Mouse (Mus musculus): ENCODE data around the gene Arhgef11.
A peak's percentile ranks its signal among the peaks of the same experiment; 100 is the strongest.

Arhgef11 gene

DNA sequence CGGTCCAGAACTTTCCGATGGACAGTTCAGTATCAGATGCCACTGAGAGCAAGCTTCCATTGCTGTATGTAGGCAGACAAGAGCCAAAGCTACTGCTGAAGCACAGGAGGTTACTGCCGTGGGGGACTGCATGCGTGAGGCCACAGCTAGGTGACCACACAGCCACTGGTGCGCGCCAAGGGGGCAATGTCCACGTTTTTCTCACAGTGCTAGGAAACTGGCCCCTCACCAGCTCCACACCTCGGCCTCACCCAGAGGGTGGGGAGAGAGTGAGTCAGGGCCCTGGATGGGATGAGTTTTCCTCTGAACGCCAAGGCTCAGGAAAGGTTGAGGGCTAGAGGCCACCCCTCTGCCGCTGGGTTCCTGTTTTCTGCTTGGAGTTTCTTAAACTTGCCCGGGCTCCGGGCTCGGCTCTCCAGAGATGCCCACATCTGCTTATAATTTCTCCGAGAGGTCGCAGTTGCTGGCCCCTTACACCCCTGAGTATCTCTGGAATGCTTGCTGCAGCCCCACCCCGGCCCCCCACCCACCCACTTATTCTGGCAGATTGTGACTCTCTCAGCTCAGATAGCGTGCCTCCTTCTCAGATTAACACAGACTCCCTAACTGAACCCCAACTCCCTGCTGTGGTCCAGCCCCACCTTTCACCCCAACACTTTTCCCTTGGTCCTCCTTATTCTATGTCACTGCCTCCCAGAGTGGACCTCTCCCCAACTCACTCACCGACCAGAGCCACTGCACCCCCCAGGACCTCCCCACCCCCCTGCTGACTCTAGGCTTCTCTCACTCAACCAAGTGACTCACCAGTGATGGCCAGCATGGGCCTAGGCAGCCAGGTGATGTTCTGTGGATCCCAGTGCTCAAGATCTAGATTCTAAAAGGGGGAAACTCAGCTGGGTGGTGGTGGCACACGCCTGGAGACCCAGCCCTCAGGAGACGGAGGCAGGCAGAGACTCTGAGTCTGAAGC is 144.3 kb downstream of the Arhgef11 start:
- DNase-seq (ENCODE audit: low read depth in 1 of 2, low spot score in 2 of 2) = no peak

DNA sequence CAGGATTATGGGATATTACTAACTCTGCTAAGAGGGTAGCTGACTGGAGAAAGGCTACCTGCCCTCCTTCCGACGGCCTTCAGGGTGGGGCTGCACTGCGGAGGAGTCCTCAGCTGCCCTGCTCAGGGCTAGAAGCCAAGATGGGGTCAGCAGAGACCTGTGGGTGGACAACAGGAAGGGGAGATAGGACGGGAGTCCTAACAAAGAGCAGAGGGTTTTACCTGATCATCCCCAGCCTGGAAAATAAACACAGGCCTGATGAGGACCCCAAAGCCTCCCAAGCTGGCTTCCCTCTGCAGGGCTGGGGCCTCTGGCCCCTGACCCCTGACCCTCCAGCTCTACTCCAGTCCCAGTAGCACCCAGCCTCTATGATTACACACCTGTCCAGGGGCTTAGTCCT is 145.8 kb downstream of the Arhgef11 start:
- DNase-seq (ENCODE audit: low read depth in 1 of 2, low spot score in 2 of 2) = no peak

DNA sequence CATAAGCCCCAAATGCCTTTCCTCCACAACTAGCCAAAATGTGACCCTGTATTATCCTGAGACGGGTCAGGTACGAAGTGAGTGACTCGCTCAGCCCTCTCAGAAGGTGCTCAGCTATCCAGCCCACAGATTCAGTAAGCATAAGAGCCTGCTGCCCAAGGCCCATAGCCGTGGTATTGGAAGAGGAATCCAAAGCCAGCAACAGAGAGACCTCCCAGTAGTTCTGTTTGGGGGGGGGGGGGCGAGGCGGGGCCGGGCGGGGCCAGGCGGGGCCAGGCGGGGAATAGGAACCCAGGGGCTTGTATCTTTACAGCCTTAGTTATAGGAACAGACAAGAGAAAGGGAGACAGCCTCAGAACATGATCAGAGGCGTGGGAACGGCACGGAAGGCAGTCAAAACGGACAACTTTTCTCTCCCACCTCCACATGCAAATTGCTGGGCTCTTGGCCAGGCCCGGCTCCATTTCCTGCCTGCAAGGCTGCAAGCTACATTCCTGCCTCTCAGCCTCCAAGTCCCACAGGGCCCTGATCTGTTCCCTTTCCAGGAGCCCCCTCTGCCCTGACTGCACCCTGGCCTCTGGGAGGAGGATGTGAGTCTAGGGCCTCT is 146.4 kb downstream of the Arhgef11 start:
- DNase-seq (ENCODE audit: low read depth in 1 of 2, low spot score in 2 of 2) = no peak

DNA sequence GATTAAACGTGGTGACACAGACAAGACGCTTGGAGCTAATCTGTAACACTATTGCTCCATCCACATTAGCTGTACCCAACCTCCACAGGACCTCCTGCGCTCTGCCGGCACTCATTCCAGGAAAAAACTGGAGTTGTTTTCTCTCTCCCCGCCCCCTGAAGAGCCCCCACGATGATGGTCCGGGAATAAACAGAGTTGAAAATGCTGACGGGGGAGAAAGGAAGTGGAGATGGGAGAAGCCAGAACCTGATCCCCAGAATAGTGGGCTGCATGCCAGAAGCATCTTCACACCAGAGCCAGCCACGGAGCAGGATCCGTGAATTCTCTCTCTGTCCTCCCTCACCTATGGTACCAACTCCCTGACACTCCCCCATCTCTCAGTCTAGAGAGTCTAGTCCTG is 147.1 kb downstream of the Arhgef11 start:
- no peak for DNase-seq (ENCODE audit: low read depth in 1 of 2, low spot score in 2 of 2)

DNA sequence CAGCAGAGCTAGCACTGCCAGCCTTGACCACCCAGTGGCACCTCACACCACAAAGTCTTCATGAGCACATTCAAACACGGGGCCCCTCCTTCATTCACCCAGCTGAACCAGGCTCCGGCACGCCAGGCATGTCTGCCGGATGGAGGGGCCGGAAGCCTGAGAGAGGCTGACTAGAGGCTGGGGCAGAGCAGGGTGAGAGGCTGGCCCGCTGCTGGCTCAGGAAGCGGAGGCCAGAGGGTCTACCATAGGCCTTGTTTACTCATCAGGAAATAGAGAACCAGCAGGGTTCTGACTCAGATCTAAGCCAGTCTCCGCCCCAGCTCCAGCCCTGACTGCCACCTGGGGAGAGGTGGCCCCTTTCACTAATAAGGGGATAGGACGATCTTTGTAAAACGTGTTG is 147.7 kb downstream of the Arhgef11 start:
- DNase-seq (ENCODE audit: low read depth in 1 of 2, low spot score in 2 of 2) = no peak

DNA sequence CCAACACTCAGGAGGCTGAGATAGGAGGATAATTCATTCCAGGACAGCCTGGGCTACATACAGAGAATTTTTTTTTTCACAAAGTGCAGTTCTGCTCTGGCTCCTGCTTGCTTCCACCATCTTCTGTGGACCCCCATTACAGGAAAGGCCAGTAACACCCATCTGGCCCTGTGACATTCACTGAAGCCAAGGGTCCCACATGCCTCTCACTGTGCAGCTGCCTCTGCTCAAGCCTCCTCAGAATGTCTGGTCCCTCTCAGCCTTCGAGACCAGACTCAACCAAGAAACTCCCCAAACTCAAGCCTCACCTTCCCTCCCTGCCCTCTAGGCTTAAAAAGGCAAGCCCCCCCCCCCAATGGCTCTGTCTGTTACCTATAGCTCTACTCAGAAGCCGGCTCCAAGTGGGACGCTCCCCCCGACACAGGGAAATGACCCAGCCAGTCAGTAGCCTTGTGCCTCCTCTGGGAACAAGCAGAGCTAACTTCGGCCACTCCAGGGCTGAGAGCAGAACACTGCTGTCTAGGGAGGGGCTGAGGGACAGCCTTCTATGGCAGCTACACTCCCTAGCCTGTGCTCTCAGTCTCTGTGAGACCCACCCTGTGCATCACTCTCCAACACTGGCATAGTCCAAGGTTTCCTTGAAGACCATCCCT is 148.4 kb downstream of the Arhgef11 start:
- DNase-seq (ENCODE audit: low read depth in 1 of 2, low spot score in 2 of 2) = no peak

DNA sequence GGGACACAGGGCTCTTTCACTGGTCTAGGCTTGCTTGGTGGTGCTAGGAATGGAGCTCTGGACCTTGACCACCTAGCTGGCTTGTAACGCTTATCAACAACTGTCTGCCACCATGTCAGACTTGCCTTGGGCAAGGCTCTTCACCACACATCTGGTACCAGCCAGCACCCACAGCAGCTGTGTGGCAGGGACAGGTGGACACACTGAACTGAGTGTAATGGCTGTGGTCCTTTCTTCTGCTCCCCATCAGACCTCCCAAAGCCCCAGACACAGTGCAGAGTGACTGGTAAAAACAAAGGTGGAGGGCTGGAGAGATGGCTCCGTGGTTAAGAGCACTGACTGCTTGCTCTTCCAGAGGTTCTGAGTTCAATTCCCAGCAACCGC is 148.9 kb downstream of the Arhgef11 start:
- no peak for DNase-seq (ENCODE audit: low read depth in 1 of 2, low spot score in 2 of 2)

DNA sequence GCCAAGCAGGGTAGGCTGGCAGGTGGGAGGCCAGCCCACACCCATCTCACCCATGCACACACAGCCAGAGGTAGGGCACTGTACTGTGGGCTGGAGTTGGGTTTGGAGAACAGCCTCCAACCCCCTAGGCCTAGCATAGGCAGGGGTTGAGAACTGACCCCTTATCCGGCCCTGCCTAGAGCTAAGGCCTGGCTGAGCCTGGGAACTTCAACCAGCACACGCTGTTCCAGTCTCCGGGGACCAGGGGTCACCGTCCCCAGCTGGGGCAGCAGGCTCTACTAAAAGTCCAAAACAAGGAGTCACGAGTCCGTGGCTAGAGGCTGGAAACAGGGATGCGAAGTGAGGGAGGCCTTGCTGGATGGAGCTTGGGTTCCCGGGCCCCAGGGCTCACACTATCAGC is 150.4 kb downstream of the Arhgef11 start:
- DNase-seq (ENCODE audit: low read depth in 1 of 2, low spot score in 2 of 2) = no peak

DNA sequence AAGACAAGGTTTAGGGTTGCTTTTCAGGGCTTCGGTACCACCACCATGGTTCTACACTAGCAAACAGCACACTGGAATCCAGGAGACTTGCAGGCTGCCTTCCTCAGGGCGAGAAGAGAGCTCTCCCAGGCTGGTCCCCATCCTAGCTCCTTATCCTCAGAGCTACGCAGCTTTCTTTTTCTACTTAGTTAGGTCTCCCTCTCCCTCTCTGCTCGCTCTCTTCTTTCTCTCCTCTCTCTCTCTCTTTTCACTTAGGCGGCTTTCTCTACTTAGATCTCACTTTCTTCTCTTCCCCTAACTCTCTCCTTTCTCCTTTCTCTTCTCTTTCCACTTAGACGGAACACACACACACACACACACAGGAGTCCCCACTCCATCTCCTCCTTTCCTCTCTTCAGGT is 151.1 kb downstream of the Arhgef11 start:
- no peak for DNase-seq (ENCODE audit: low read depth in 1 of 2, low spot score in 2 of 2)

DNA sequence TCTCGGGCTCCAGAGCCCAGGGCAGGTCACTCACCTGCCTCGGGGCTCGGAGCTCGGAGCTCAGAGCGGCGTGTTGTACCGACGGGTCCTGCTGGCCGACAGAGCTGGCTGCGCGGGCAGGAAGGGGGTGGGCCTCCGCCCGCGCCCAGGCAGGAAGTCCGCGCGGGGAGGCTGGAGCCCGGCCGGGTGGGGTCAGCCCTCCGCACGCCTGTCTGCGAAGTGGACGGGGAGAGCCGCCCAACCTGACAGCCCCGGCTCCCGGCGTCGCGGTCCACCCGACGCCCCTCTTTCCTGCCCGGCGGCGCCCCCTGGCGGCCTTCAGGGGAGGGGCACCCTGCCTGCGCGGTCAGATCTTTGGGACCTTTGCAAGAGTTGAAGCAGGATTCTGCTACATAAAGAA is 151.5 kb downstream of the Arhgef11 start:
- DNase-seq (ENCODE audit: low read depth in 1 of 2, low spot score in 2 of 2) = peak; percentile 5 to 45

DNA sequence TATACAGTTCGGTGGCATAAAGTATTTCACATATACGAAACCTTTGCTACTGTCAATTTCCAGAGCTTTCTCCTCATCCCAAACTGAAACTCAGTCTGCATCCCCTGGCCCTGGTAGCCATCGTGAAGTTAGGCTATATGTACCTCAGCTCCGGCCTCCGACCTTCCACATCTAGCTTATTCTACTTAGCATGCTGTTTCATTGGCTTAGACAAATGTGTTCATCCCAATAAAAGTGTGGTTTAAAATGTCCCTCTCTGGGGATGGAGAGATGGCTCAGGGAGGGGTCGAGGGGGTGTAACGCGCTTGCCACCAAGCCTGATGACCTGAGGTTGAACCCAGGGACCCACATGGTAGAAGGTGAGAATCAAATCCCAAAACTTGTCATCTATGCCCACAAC is 152.1 kb downstream of the Arhgef11 start:
- DNase-seq (ENCODE audit: low read depth in 1 of 2, low spot score in 2 of 2) = no peak

DNA sequence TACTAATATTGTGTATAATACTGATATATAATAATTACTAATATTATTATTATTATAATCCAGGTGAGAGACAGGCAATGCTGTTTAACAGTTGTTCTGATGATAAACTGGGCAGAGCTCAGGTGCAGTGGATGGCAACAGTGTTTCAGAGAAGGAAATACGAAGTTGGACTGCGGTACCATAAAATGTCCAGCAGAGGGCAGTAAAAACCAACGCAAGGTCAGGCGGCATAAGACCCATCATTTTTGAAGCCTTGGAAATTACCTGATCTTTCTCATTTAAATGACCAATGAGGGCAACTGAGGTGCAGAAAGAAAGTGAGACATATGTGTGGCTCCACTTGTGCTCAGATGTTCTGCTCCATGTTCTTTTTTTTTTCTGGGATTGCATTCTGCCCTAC is 152.9 kb downstream of the Arhgef11 start:
- DNase-seq (ENCODE audit: low read depth in 1 of 2, low spot score in 2 of 2) = peak in 1 of 2 experiments; percentile 9

DNA sequence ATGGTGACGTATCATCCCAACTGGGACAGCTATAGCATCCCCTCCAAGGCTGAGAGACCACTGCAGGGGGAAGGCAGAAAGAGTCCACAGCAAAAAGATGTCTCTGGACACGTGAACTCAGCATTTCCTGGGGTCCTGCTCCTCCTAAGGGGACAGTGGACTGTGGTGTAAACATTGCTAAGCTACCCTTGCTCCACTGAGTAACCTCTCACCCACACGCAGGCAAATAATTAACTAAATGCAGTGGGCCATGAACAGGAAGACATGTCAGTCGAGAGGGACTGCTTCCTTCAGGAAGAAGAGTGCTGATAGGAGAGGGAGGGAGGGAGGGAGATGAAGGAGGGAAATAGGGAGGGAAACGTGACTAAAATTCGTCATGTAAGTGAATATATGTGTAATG is 153.7 kb downstream of the Arhgef11 start:
- DNase-seq (ENCODE audit: low read depth in 1 of 2, low spot score in 2 of 2) = no peak

DNA sequence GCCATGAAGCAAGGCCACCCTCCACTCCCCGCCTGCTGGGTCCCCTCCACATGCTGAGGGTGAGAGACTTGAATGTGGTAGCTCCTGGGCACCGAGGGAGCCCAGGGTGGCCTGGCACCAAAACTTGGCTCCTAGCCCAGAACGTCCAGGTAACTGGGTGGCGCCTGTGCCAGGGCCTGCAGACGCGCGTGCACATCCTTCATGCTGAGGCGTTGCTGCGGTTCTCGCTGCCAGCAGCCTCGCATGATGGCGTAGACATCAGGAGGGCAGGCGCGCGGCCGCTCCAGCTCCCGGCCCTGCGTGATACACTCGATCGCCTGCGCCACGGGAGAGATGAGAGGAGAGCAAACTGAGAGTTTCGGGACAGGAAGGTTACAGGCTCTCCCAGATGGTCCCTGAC is 160.9 kb downstream of the Arhgef11 start:
- no peak for DNase-seq (ENCODE audit: low read depth in 1 of 2, low spot score in 2 of 2)

DNA sequence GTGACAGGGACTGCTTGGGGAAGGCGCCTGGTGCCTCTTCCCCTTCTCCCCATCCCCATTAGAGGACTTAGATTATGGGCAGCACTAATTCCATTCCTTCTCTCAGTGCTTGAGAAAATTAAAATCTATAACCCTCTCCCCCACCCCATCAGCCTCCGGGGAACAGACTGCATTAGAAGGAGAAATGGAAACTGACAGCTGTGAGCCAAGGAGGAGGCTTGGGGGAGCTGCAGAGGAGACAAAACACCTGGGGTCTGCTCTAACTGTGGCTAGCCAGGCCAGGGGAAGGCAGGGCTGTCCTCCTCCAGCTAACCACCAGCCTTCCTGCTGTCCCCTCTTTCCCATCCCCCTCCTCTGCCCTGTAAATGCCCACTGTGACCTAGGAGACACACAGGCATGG is 161.7 kb downstream of the Arhgef11 start:
- no peak for DNase-seq (ENCODE audit: low read depth in 1 of 2, low spot score in 2 of 2)

DNA sequence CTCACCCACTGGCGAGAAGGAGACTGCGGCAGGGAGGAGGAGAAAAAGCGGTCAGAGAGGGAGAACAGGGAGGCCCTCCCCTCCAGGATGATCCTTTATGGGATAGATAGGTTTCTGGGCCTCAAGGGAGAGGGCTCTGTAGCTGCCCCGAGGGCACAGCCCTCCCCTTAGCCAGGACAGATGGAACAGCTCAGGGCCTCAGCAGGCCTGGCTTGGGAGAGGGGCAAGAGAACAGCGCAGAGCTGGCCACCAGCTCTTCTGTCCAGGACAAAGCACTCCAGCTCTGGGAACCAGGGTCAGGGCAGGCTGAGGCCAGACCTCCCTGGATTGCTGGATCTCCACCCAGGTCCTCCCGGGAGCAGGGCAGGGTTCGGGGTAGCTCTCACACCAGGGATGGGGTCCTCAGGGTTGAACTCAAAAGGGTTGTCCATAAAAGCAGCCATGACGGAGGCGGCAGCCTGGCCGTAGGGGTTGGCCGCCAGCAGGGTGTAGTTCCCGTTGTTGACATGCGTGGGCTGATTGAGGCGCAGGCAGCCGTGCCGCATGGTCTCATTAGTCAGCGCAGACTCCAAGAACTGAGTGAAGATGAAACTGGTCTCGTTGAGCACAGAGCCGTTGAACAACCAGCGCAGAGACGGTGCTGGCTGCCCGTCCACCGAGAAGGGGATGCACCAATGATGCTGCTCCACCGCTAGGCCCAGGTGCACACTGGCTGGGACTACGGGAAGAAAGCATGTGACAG is 166.1 kb downstream of the Arhgef11 start:
- no peak for DNase-seq (ENCODE audit: low read depth in 1 of 2, low spot score in 2 of 2)

DNA sequence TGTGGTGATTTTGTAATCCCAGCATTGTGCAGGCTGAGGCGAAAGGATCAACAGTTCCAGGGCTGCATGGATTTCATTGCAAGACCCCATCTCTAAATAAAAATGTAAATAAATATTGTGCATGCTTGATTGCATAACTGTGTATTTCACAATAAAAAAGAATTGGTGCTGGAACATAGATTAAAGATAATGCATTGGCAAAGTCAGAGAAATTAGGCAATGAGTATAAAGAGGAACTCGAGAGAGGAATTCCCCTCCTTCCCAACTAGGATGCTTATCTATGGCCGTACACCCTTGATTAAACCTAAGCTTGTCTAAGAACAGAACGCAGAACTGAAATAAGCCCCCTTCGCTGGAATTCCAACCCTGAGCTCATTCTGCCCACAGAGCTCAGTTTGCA is 167.8 kb downstream of the Arhgef11 start:
- DNase-seq (ENCODE audit: low read depth in 1 of 2, low spot score in 2 of 2) = no peak

DNA sequence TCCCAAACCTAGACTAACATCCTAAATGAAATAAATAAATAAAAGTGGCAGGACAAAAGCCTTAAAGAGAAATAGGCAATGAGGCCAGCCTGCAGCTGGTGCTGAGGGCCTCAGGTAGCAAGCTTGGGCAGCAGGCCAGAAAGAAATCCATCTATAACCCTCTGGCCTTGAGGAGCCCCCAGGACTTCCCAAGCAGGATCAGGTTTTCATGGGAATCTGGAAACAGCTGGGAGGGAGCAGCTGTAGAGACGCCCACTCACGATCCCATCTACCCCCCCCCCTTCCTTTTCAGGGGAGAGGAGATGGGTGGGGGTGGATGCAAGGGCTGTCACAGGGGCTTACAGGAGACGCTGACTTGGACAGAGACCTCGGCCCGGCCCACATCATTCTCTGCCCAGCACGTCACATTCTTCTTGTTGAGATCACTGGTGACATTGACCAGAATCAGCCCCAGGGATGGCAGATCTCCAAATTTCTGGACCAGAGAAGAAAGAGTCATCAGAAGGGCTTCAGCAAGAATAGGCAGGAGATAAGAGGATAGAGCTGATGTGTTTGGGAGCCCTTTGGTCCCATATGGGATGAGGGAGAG is 168.4 kb downstream of the Arhgef11 start:
- no peak for DNase-seq (ENCODE audit: low read depth in 1 of 2, low spot score in 2 of 2)
